Mouse (Mus musculus) MEL (cell line): ENCODE data around the gene Mybphl. TPM values are rescaled to one million over a fixed set of nuclear protein-coding genes. Genes with fewer than 3 reads are reported as not detected.

ENCODE experiments used
- DNase-seq: peaks from one replicate; pipeline ENCODE4 v3.0.0; 2011; ENCODE audit warnings: low read depth, low spot score
- H3K27ac ChIP-seq: 2 replicates; pipeline ENCODE4 v1.5.1; 2012; ENCODE audit warnings: low read depth, mild to moderate bottlenecking, control low read depth, low read length, moderate library complexity; ENCODE audit not compliant: control insufficient read depth
- H3K27me3 ChIP-seq, 2 experiments: fragments of 150-350 bp in 1 of 2; sonication (generic) in 1 of 2; 2 replicates each; pipeline ENCODE4 v1.6.1; 2012; ENCODE audit warnings: low read length in 2 of 2, mild to moderate bottlenecking in 2 of 2, improper control_type of control experiment in 1 of 2, moderate library complexity in 1 of 2; ENCODE audit not compliant: insufficient read depth in 2 of 2, control insufficient read depth in 1 of 2
- H3K36me3 ChIP-seq, 2 experiments: 2 replicates each; pipeline ENCODE4 v1.6.1; 2012 to 2014; ENCODE audit warnings: low read length in 2 of 2, improper control_type of control experiment in 1 of 2, inconsistent platforms in 1 of 2, mild to moderate bottlenecking in 1 of 2; ENCODE audit not compliant: insufficient read depth in 2 of 2, control insufficient read depth in 1 of 2
- H3K4me1 ChIP-seq, 2 experiments: fragments of 150-350 bp in 1 of 2; sonication (generic) in 1 of 2; 2 replicates each; pipeline ENCODE4 v1.6.1; 2012; ENCODE audit warnings: low read length in 2 of 2, improper control_type of control experiment in 1 of 2, mild to moderate bottlenecking in 1 of 2; ENCODE audit not compliant: insufficient read depth in 2 of 2, control insufficient read depth in 1 of 2
- H3K4me3 ChIP-seq, 2 experiments: fragments of 150-350 bp in 1 of 2; sonication (generic) in 1 of 2; 2 replicates each; pipeline ENCODE4 v1.5.1; 2012; ENCODE audit warnings: low read depth in 2 of 2, low read length in 2 of 2, mild to moderate bottlenecking in 2 of 2, moderate library complexity in 2 of 2, control low read depth in 1 of 2, improper control_type of control experiment in 1 of 2; ENCODE audit not compliant: control insufficient read depth in 1 of 2, insufficient read depth in 1 of 2
- H3K79me2 ChIP-seq: 2 replicates; pipeline ENCODE4 v1.6.1; 2012; ENCODE audit warnings: mild to moderate bottlenecking, low read length, moderate library complexity; ENCODE audit not compliant: control insufficient read depth, poor library complexity, insufficient read depth
- H3K9ac ChIP-seq: 2 replicates; pipeline ENCODE4 v1.6.1; 2012; ENCODE audit warnings: low read depth, mild to moderate bottlenecking, control low read depth, low read length, moderate library complexity; ENCODE audit not compliant: control insufficient read depth, poor library complexity, severe bottlenecking
- H3K9me3 ChIP-seq: fragments of 150-350 bp; sonication (generic); replicated peaks from 2 replicates; pipeline ENCODE4 v1.6.1; 2012; ENCODE audit warnings: mild to moderate bottlenecking, low read length, improper control_type of control experiment, moderate library complexity; ENCODE audit not compliant: insufficient read depth
- BHLHE40 ChIP-seq: IDR thresholded peaks from 2 replicates; pipeline ENCODE4 v1.6.1; 2012; ENCODE audit warnings: low read depth, mild to moderate bottlenecking, inconsistent platforms, low read length, improper control_type of control experiment, borderline replicate concordance
- CHD1 ChIP-seq: IDR thresholded peaks from 2 replicates; pipeline ENCODE4 v1.6.1; 2012; ENCODE audit warnings: low read depth, mild to moderate bottlenecking, inconsistent platforms, low read length, improper control_type of control experiment
- E2F4 ChIP-seq: IDR thresholded peaks from 2 replicates; pipeline ENCODE4 v1.6.1; 2011; ENCODE audit warnings: low read depth, low read length, improper control_type of control experiment, borderline replicate concordance
- ETS1 ChIP-seq: IDR thresholded peaks from 2 replicates; pipeline ENCODE4 v1.6.1; 2012; ENCODE audit warnings: low read depth, mild to moderate bottlenecking, inconsistent platforms, low read length, improper control_type of control experiment, moderate library complexity
- JUND ChIP-seq: IDR thresholded peaks from 2 replicates; pipeline ENCODE4 v1.6.1; 2011; ENCODE audit warnings: low read depth, mild to moderate bottlenecking, improper control_type of control experiment, low read length
- MAFK ChIP-seq: IDR thresholded peaks from 2 replicates; pipeline ENCODE4 v1.6.1; 2011; ENCODE audit warnings: low read depth, mild to moderate bottlenecking, low read length, improper control_type of control experiment, borderline replicate concordance
- MAZ ChIP-seq: IDR thresholded peaks from 2 replicates; pipeline ENCODE4 v1.6.1; 2012; ENCODE audit warnings: low read depth, mild to moderate bottlenecking, inconsistent platforms, low read length, improper control_type of control experiment
- MEF2A ChIP-seq: IDR thresholded peaks from 2 replicates; pipeline ENCODE4 v1.6.1; 2014; ENCODE audit warnings: low read depth, mild to moderate bottlenecking, inconsistent platforms, low read length, improper control_type of control experiment; ENCODE audit not compliant: poor library complexity, insufficient replicate concordance, severe bottlenecking; ENCODE audit errors: extremely low read depth
- MXI1 ChIP-seq: IDR thresholded peaks from 2 replicates; pipeline ENCODE4 v1.6.1; 2011; ENCODE audit warnings: mild to moderate bottlenecking, low read depth, low read length, improper control_type of control experiment
- MYB ChIP-seq: IDR thresholded peaks from 2 replicates; pipeline ENCODE4 v1.6.1; 2011; ENCODE audit warnings: mild to moderate bottlenecking, low read depth, low read length, improper control_type of control experiment
- NELFE ChIP-seq: IDR thresholded peaks from 2 replicates; pipeline ENCODE4 v1.6.1; 2011; ENCODE audit warnings: low read depth, low read length, improper control_type of control experiment
- NRF1 ChIP-seq: IDR thresholded peaks from 2 replicates; pipeline ENCODE4 v1.6.1; 2014; ENCODE audit warnings: low read depth, mild to moderate bottlenecking, inconsistent platforms, low read length, improper control_type of control experiment, moderate library complexity; ENCODE audit not compliant: poor library complexity, insufficient read depth, severe bottlenecking
- POLR2A ChIP-seq, 2 experiments: IDR thresholded peaks; 2 replicates each; pipeline ENCODE4 v1.6.1; 2011 to 2012; ENCODE audit warnings: low read length in 2 of 2, mild to moderate bottlenecking in 2 of 2, control low read depth in 1 of 2, improper control_type of control experiment in 1 of 2, low read depth in 1 of 2, moderate library complexity in 1 of 2; ENCODE audit not compliant: control insufficient read depth in 1 of 2, insufficient read depth in 1 of 2, poor library complexity in 1 of 2
- POLR2AphosphoS5 ChIP-seq: IDR thresholded peaks from 2 replicates; pipeline ENCODE4 v1.6.1; 2012; ENCODE audit warnings: low read depth, borderline replicate concordance, mild to moderate bottlenecking, inconsistent platforms, low read length, moderate library complexity, mixed read lengths
- RCOR1 ChIP-seq: IDR thresholded peaks from 2 replicates; pipeline ENCODE4 v1.6.1; 2012; ENCODE audit warnings: low read depth, mild to moderate bottlenecking, inconsistent platforms, low read length, improper control_type of control experiment
- SMC3 ChIP-seq: IDR thresholded peaks from 2 replicates; pipeline ENCODE4 v1.6.1; 2011; ENCODE audit warnings: low read depth, low read length, improper control_type of control experiment
- TAL1 ChIP-seq: IDR thresholded peaks from 2 replicates; pipeline ENCODE4 v1.6.1; 2012; ENCODE audit warnings: mild to moderate bottlenecking, inconsistent platforms, low read length, moderate library complexity, mixed read lengths
- TBP ChIP-seq: IDR thresholded peaks from 2 replicates; pipeline ENCODE4 v1.8.0; 2011; ENCODE audit warnings: low read depth, low read length, improper control_type of control experiment
- TCF12 ChIP-seq: IDR thresholded peaks from 2 replicates; pipeline ENCODE4 v1.6.1; 2014; ENCODE audit warnings: low read depth, mild to moderate bottlenecking, inconsistent platforms, low read length, improper control_type of control experiment, moderate library complexity
- UBTF ChIP-seq: IDR thresholded peaks from 2 replicates; pipeline ENCODE4 v1.6.1; 2012; ENCODE audit warnings: low read depth, mild to moderate bottlenecking, inconsistent platforms, low read length, improper control_type of control experiment, moderate library complexity, borderline replicate concordance; ENCODE audit not compliant: insufficient read depth
- USF1 ChIP-seq: IDR thresholded peaks from 2 replicates; pipeline ENCODE4 v1.6.1; 2014; ENCODE audit warnings: low read depth, mild to moderate bottlenecking, inconsistent platforms, low read length, improper control_type of control experiment, moderate library complexity
- ZKSCAN1 ChIP-seq: IDR thresholded peaks from 2 replicates; pipeline ENCODE4 v1.6.1; 2012; ENCODE audit warnings: low read depth, mild to moderate bottlenecking, inconsistent platforms, low read length, improper control_type of control experiment, moderate library complexity
- ZMIZ1 ChIP-seq: IDR thresholded peaks from 2 replicates; pipeline ENCODE4 v1.6.1; 2012; ENCODE audit warnings: low read depth, mild to moderate bottlenecking, inconsistent platforms, low read length, improper control_type of control experiment, moderate library complexity
- ZNF384 ChIP-seq: IDR thresholded peaks from 2 replicates; pipeline ENCODE4 v1.6.1; 2012; ENCODE audit warnings: low read depth, mild to moderate bottlenecking, inconsistent platforms, low read length, improper control_type of control experiment
- polyA plus RNA-seq, 2 experiments: library from polyadenylated mRNA; stranded (reverse) in 1 of 2; unstranded in 1 of 2; fragments of >175 nt in 1 of 2; fragments of >200 nt in 1 of 2; gene quantifications; 2 replicates each; pipeline versions ENCODE4 v1.2.1 to v1.2.4; 2012; ENCODE audit warnings: low replicate concordance in 2 of 2, low read depth in 1 of 2; ENCODE audit not compliant: insufficient read length in 2 of 2, insufficient read depth in 1 of 2, missing spikeins in 1 of 2
- total RNA-seq: library from RNA; depleted of rRNA; stranded (reverse); fragments of 300-350 nt; gene quantifications from 2 replicates; pipeline ENCODE4 v1.2.3, GENCODE M21; 2012

The Mybphl gene
- total and polyA plus RNA-seq, 3 experiments, result not detected

- no peak overlapping the region for H3K4me3 ChIP-seq
- no peaks in the 10 kb centered on the region for H3K27me3 ChIP-seq
- TF ChIP-seq MXI1 (no peak), POLR2A (IDR thresholded peaks at IDR 0.05; ENCODE audit: control insufficient read depth in 1 of 2, insufficient read depth in 1 of 2, low read depth in 1 of 2, low read length in 2 of 2, poor library complexity in 1 of 2) (no peak), UBTF (no peak), SMC3 (no peak), BHLHE40 (no peak), NRF1 (no peak), JUND (no peak), TAL1 (no peak), ZKSCAN1 (no peak), NELFE (no peak), ZMIZ1 (no peak), E2F4 (no peak), CHD1 (no peak)
- H3K9ac ChIP-seq, result no peak overlapping the region
- no peaks in the 10 kb centered on the region for H3K79me2 ChIP-seq
- no peaks in the 10 kb centered on the region for H3K9me3 ChIP-seq
- H3K36me3 ChIP-seq, result peaks cover 0 to 4% of the 10 kb centered on the region in 2 experiments; a peak in 2 of 4 replicates
- H3K27ac ChIP-seq, result no peak overlapping the region
- H3K4me1 ChIP-seq, result no peaks in the 10 kb centered on the region; a peak in 1 of 4 replicates
- no peak for DNase-seq
These were observed 36.3 kb upstream of the Mybphl start for GRCm38 (mm10) chr3:108328441-108328841.

DNA sequence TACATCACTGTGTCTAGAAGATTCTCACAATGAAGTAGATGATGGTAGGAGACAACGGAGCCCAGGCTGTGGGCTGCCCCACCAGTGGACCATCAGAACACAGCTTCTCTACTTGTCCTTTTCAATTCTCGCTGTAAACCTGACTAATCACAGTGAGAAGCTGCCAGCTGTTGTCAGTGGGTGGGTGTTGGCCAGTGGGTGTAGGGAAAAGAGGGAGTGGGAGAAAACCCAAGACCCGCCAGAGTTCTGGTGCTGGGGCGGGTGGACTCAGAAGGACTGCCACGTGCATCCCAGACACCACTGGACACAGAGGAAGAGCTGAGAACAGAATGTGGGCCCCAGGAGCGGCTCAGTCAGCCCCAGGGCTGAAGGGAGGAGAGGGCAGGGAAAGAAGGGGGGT lies 33.9 kb upstream of the Mybphl start:
- H3K27me3 ChIP-seq, result no peaks in the 10 kb centered on the region
- TF ChIP-seq ETS1, result no peak
- no peak for TF ChIP-seq BHLHE40
- no peak for TF ChIP-seq MYB
- no peak for TF ChIP-seq USF1
- no peak for TF ChIP-seq POLR2AphosphoS5
- no peak for TF ChIP-seq SMC3
- TF ChIP-seq MAZ, result no peak
- TF ChIP-seq NRF1, result no peak
- TF ChIP-seq MEF2A, result no peak
- TF ChIP-seq ZKSCAN1, result no peak
- no peak for TF ChIP-seq RCOR1
- no peak for TF ChIP-seq TCF12
- no peak for TF ChIP-seq TBP
- no peak for TF ChIP-seq JUND
- no peak for TF ChIP-seq ZNF384
- no peak for TF ChIP-seq MAFK
- H3K4me1 ChIP-seq, result no peaks in the 10 kb centered on the region
- DNase-seq, result no peak
- peaks cover 0 to 4% of the 10 kb centered on the region in 2 experiments; a peak in 2 of 4 replicates for H3K36me3 ChIP-seq
- no peaks in the 10 kb centered on the region for H3K9me3 ChIP-seq
- no peak overlapping the region for H3K4me3 ChIP-seq
- H3K27ac ChIP-seq, result no peak overlapping the region
- no peaks in the 10 kb centered on the region for H3K79me2 ChIP-seq
- H3K9ac ChIP-seq, result no peak overlapping the region
